Mouse (Mus musculus): Measurements from ENCODE around the gene Glp2r.

Glp2r gene

DNA sequence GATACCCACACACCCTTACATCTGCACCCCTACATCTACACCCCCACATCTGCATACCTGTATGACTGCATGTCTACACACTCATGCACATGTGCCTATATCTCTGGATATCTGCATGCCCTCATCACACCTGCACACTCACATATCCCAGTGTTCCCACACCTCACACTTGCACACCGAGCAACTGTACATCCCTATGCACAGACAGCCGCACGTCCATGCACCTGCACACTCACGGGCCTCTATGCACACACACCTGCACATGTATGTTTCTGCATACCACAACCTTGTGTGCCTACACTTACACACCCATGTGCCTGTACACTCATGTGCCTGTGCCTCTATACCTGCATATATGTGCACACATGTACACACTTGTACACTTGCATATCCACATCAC, 107.5 kb downstream of the Glp2r start:
- DNase-seq (ENCODE audit: low spot score in 2 of 2), result no peak

DNA sequence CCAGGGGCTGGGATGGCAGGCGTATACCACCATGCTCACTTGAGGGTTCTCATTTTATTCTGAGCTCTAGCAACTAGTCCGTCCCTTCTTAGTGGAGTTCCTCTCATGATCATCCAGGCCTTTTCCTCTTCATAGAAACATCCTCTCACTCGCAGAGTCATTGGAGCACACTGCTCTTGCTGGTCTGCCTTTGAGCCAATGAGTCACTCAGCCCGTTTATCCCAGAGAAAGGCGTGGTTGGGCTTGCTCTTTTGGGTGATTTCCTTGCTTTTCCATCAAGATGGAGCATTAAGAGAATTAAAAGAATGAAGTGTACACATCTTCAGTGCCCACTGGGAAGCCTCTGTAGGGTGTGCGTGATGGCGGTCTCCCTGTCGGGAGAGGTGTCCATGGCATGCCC, 109.5 kb downstream of the Glp2r start:
- DNase-seq (ENCODE audit: low spot score in 2 of 2), result no peak

DNA sequence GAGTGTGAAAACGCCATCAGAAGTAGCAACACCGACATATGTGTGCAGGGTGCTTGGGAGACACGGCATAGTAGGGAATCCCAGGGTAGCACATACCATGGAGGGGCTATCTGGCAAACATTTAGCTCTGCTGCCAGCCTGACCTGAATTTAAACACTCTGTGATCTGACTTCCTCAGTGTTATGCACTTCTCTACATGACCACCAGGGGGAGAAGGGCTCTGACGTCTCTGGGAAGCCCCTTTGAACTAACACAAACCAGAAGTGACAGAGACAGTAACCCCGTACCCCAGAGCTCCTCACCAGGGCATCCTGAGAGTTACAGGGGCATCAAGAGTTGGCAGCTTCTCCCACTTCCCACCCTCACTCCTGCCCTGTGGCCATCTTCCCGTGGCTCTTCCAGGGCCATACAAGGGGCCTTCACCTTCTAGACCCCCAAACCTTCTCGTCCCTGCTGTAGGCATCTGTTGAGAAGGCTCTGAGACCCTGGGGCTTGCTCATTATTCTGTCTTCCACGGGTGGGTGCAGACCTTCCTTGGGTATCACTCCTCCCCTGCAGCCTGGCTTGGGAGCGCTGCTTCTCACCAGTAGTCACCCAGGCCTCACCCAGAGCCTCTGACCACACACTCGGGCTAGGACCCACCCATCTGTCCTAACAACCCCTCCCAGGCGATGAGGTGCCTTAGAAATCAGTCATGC, 113.1 kb downstream of the Glp2r start:
- peak; percentile 60 to 62 for DNase-seq (ENCODE audit: low spot score in 2 of 2)

DNA sequence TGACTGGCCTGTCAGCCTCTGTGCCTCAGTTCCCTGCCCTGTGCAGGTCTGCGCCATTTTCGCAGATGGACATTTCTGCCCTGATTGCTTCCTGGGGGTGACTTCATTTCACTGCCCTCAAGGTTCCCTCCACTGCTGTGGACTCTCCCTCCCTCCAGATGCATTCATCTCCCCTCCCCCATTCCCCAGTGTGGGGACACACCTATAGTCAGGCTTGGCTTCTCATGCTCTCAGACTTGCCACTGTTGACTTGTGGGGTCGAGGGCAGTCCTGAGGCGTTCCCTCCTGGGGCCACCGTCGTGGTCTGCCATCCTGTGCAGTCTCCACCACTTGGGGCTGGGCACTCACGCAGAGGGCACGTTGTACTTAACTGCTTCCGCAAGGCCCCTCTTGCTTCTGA, 114.1 kb downstream of the Glp2r start:
- no peak for DNase-seq (ENCODE audit: low spot score in 2 of 2)

DNA sequence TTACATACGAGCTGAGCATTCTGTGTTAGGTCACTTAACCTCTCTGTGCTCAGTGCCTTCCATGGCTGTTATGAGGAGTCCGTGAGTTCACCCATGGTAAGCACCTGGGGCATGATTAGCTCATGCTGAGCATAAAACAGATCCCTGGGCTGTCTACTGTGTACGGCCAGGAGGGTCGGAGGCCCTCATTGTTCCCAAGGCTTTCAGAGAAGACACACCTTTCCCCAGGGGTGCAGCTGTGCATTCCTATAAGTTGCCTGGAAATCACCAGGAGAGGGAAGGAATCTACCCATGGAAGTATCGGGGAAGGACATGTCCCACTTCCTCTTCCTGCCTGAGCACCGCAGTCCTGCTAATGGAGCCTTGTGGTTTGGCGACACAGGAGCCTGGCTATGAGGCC, 114.6 kb downstream of the Glp2r start:
- no peak for DNase-seq (ENCODE audit: low spot score in 2 of 2)

GRCm38 (mm10) chr11:67655236-67655959, 115.6 kb downstream of the Glp2r start:
- DNase-seq (ENCODE audit: low spot score in 2 of 2), result no peak

- DNase-seq (ENCODE audit: low spot score in 2 of 2), result no peak
Observed at GRCm38 (mm10) chr11:67654514-67654913, 116.4 kb downstream of the Glp2r start.

GRCm38 (mm10) chr11:67653521-67654090, 117.3 kb downstream of the Glp2r start:
- DNase-seq (ENCODE audit: low spot score in 2 of 2), result no peak

GRCm38 (mm10) chr11:67652893-67653255, 118.1 kb downstream of the Glp2r start:
- no peak for DNase-seq (ENCODE audit: low spot score in 2 of 2)

DNA sequence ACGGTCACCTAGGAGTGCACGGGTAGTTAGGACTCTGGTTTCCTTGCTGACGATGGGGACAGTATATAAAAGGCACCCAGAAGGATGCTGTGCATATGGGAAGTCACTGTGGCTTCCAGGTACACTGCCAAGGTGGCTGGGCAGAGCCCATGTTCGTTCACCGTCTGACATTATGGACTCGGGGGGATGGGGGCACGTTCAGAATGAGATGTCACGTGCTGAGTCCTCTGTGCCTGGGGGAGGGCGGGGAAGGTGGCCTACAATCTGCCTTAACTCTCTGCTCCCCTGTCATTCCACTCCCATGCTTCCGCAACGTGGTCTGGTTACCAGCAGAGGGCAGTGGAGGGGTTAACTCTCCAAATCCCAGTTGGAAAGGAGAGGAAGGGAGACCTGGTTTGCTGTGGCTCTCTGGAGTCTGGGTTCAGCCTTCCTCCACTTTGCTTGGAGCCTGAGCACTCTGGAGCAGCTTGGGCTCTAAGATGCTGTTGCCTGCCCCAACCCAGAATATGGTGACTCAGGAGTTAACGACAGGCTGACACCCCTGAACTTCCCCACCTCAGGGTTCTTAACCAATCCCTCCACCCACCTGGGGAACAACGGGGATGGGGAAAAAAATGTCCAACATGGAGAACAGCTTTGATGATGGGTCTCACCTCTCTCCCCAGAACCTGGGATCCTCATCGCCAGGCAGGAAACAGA, 118.6 kb downstream of the Glp2r start:
- no peak for DNase-seq (ENCODE audit: low spot score in 2 of 2)

- no peak for DNase-seq (ENCODE audit: low spot score in 2 of 2)
Observed at GRCm38 (mm10) chr11:67651731-67652130, 119.2 kb downstream of the Glp2r start.

DNA sequence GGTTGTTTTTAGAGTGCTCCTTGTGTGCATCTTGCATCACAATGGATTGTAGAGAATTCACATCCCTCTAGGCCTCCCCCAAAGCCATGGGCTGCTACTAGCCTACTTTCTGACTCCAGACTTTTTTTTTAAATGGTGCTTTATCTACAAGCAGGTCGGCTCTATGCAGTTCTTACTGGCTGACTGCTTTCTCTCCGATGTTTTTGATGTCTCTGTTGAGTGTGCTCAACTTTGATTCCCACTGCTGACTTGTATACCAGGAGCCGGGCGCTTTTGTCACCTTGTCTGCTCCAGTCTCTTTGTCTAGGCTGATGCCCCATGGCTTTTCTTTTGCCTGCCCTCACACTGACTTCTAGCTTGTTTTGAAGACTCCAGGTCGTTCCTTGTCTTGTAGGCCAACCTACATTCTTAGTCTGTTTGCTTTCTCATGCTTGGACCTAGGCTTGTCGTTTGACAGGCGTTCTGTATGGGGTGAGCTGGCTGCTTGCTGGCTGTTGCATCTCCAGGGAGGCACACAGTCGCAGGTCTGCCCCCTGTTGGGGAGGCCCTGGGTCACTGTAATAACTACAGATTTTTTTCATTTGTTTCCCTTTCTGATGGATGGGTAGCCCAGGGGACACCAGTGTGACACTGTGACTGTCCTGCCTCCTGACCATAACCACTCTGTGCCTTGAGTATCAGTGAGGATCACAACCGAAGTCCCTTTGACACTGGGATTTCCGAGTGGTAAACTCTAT, 120.8 kb downstream of the Glp2r start:
- no peak for DNase-seq (ENCODE audit: low spot score in 2 of 2)

DNA sequence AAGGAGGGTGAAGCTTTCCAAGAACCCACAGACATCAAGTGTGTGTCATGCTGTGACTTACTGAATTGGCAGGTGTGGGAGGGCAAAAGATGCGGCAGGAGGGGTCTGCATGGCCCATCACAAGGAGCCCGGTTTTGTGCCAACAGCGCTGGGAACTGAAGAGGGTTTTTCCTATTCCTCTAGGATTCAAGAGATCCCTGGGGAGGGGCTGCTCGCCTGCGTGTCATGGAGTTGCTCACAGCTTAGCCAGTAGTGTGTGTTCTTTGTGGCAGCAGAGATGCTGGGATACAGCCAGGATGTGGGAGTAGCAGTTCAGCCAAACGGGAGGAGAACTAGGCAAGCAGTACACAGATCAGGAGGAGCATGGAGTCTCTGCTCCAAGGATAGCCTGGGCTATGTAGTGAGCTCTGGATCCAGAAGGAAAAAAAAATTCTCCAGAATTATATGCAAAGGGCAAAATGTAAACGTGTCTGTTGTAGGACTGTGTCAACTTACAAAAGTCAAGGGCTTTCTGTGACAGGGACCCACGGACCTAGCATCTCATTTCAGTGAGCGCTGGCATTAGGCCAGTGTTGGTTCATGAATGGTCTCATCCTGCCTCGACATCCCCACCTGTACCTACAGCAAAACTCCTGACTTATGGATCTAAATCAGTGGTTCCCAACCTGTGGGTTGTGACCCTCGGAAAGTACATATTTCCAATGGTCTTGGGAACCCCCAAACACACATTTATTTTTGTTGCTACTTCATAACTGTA, 122.1 kb downstream of the Glp2r start:
- no peak for DNase-seq (ENCODE audit: low spot score in 2 of 2)

DNA sequence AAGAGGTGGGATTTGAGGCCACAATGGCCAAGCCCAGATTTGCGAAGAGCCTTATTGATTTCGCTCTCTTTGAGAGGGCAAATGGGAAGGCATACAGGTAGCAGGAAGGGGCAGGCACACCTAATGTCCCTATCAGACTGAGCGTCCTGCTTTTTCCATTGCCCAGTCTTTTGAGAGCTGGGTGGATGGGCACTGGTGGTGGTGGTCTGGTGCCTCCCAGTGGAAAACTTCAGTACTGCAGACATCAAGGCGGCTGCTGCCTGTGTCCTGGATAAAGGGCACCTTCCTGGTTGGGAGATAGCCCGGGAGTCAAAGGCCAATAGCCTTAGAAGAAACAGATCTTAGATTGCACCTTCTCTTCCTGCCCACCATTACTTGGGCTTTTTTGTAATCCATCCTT, 123.2 kb downstream of the Glp2r start:
- peak; percentile 44 to 46 for DNase-seq (ENCODE audit: low spot score in 2 of 2)

DNA sequence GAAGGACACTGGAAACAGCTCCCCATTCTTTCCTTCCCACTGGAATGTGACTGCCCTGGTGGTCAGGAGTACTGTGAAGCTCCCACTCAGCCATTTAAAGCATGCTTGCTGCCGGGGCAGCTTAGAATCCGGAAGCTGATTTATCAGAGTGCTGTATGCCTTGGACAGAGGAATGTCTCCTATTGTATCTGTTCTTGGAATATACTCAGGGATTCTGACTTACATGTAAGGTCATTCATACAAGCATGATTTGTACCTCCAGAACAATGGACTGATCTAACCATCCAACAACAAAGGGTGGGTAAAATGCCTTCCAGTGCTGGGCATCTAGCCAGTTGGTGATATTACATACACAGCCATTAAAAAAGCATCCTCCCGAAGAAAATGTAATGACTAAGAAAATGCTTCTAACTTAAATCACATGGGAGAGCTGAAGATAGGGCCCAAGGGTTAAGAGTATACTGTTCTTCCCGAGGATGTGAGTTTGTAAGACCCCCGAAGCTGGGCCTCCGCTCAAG, 126.3 kb downstream of the Glp2r start:
- DNase-seq (ENCODE audit: low spot score in 2 of 2), result no peak

- no peak for DNase-seq (ENCODE audit: low spot score in 2 of 2)
Observed at GRCm38 (mm10) chr11:67643465-67643864, 127.5 kb downstream of the Glp2r start.

DNA sequence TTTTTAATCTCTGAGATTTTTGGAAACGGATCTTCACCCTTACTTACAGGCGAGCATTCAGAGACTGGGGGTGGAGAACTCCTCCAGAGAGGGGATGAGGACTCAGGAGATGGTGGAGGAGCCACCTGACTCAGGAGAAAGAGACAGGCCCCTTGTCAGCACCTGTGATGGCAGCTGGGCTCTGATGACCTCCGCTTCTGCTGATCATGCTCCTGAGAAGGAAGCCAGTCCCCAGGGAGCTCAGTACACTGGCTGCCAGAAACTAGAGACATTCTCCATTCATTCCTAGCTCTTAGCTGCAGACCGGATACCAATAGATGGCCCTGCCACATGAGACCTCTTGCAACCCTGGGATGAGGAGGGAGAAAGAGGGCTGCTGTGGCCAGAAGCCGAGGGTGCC, 128.1 kb downstream of the Glp2r start:
- no peak for DNase-seq (ENCODE audit: low spot score in 2 of 2)

DNA sequence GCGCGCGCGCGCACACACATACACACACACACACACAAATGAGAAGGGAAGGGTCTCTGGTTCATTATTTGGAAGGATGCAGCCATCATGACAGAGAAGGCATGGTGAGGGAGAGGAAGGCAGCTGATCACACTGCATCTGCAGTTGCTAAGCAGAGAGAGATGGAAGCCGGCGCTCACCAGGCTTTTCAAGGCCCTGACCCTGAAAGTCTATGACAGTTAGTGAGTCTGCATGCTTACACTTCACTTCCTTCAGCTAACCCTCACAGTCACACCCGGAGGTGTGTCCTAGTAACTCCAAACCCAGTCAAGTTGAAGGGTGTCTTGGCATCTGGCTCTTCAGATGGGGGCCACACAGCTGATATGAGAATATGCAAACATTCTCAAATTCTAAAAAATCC, 128.5 kb downstream of the Glp2r start:
- DNase-seq (ENCODE audit: low spot score in 2 of 2), result no peak

GRCm38 (mm10) chr11:67640299-67640698, 130.7 kb downstream of the Glp2r start:
- no peak for DNase-seq (ENCODE audit: low spot score in 2 of 2)

- no peak for DNase-seq (ENCODE audit: low spot score in 2 of 2)
Observed at GRCm38 (mm10) chr11:67638401-67638800, 132.6 kb downstream of the Glp2r start.
